Mouse (Mus musculus): ENCODE measurements around the gene Phyhipl. TPM values are rescaled to one million over a fixed set of nuclear protein-coding genes. Genes with fewer than 3 reads are reported as not detected.
A peak's percentile ranks its signal among the peaks of the same experiment; 100 is the strongest.

Phyhipl gene
- polyA plus RNA-seq, 1 experiment from 2014 or later, result 2.6 TPM

GRCm38 (mm10) chr10:70637640-70638328 is 18.0 kb downstream of the Phyhipl start:
- no peak for DNase-seq (ENCODE audit: low spot score)

GRCm38 (mm10) chr10:70635261-70635660 is 20.5 kb downstream of the Phyhipl start:
- no peak for DNase-seq (ENCODE audit: low spot score)

GRCm38 (mm10) chr10:70631142-70631541 is 24.6 kb downstream of the Phyhipl start:
- DNase-seq (ENCODE audit: low spot score), result no peak

- no peak for DNase-seq (ENCODE audit: low spot score)
These were observed 32.3 kb downstream of the Phyhipl start for GRCm38 (mm10) chr10:70623461-70623860.

GRCm38 (mm10) chr10:70616377-70616776 is 39.4 kb downstream of the Phyhipl start:
- DNase-seq (ENCODE audit: low spot score), result no peak

GRCm38 (mm10) chr10:70611633-70612032 is 44.1 kb downstream of the Phyhipl start:
- DNase-seq (ENCODE audit: low spot score), result no peak

GRCm38 (mm10) chr10:70599925-70600305 is 55.9 kb downstream of the Phyhipl start:
- DNase-seq (ENCODE audit: low spot score), result peak; percentile 2

- DNase-seq (ENCODE audit: low spot score), result peak; percentile 40
These were observed 56.4 kb downstream of the Phyhipl start for GRCm38 (mm10) chr10:70599126-70599924.

GRCm38 (mm10) chr10:70598516-70599125 is 57.1 kb downstream of the Phyhipl start:
- DNase-seq (ENCODE audit: low spot score), result peak; percentile 12

- DNase-seq (ENCODE audit: low spot score), result no peak
These were observed 57.7 kb downstream of the Phyhipl start for GRCm38 (mm10) chr10:70598081-70598515.

GRCm38 (mm10) chr10:70594007-70594406 is 61.8 kb downstream of the Phyhipl start:
- no peak for DNase-seq (ENCODE audit: low spot score)

- DNase-seq (ENCODE audit: low spot score), result no peak
These were observed 68.8 kb downstream of the Phyhipl start for GRCm38 (mm10) chr10:70586876-70587405.

- DNase-seq (ENCODE audit: low spot score), result no peak
These were observed 71.6 kb downstream of the Phyhipl start for GRCm38 (mm10) chr10:70584171-70584570.

- no peak for DNase-seq (ENCODE audit: low spot score)
These were observed 74.1 kb downstream of the Phyhipl start for GRCm38 (mm10) chr10:70581556-70582211.

GRCm38 (mm10) chr10:70563636-70564035 is 92.1 kb downstream of the Phyhipl start:
- peak; percentile 7 for DNase-seq (ENCODE audit: low spot score)

GRCm38 (mm10) chr10:70552531-70552930 is 103.2 kb downstream of the Phyhipl start:
- no peak for DNase-seq (ENCODE audit: low spot score)

- DNase-seq (ENCODE audit: low spot score), result no peak
These were observed 112.9 kb downstream of the Phyhipl start for GRCm38 (mm10) chr10:70542857-70543256.

- no peak for DNase-seq (ENCODE audit: low spot score)
These were observed 115.1 kb downstream of the Phyhipl start for GRCm38 (mm10) chr10:70540456-70541195.

- DNase-seq (ENCODE audit: low spot score), result no peak
These were observed 116.5 kb downstream of the Phyhipl start for GRCm38 (mm10) chr10:70539251-70539650.

- no peak for DNase-seq (ENCODE audit: low spot score)
These were observed 118.1 kb downstream of the Phyhipl start for GRCm38 (mm10) chr10:70537694-70538093.

GRCm38 (mm10) chr10:70535401-70535800 is 120.4 kb downstream of the Phyhipl start:
- no peak for DNase-seq (ENCODE audit: low spot score)

Data from thymus, postnatal 0 days (tissue).